Mouse (Mus musculus) stomach, embryonic 15.5 days (tissue): ENCODE measurements around the gene Qrich1. TPM values are rescaled to one million over a fixed set of nuclear protein-coding genes. Genes with fewer than 3 reads are reported as not detected.
"Not testable (repeated sequence)": the region's sequence is repeated elsewhere in the genome, so short reads cannot be mapped to it uniquely, and the experiment has no call there.

ENCODE experiments used
- ATAC-seq: fragments of 200-750 bp; cut with Nextera tagmentation; 2 replicates; pipeline ENCODE4 v1.8.0; 2017; ENCODE audit warnings: low read depth, moderate number of reproducible peaks, moderate TSS enrichment; ENCODE audit not compliant: insufficient read depth, low FRiP score
- H3K27ac ChIP-seq: fragments of 300-500 bp; sonication (generic); 2 replicates; pipeline ENCODE4 v1.5.1; 2015; ENCODE audit warnings: mild to moderate bottlenecking, inconsistent platforms
- H3K27me3 ChIP-seq: fragments of 300-500 bp; sonication (generic); replicated peaks from 2 replicates; pipeline ENCODE4 v1.6.1; 2015; ENCODE audit warnings: inconsistent platforms
- H3K36me3 ChIP-seq: fragments of 300-500 bp; sonication (generic); 2 replicates; pipeline ENCODE4 v1.6.1; 2015; ENCODE audit warnings: inconsistent platforms
- H3K4me1 ChIP-seq: fragments of 300-500 bp; sonication (generic); 2 replicates; pipeline ENCODE4 v1.6.1; 2015; ENCODE audit warnings: inconsistent platforms
- H3K4me2 ChIP-seq: fragments of 300-500 bp; sonication (generic); 2 replicates; pipeline ENCODE4 v1.6.1; 2015; ENCODE audit warnings: mild to moderate bottlenecking, inconsistent platforms
- H3K4me3 ChIP-seq: fragments of 300-500 bp; sonication (generic); replicated peaks from 2 replicates; pipeline ENCODE4 v1.5.1; 2015; ENCODE audit warnings: inconsistent platforms
- H3K9ac ChIP-seq: fragments of 300-500 bp; sonication (generic); 2 replicates; pipeline ENCODE4 v1.6.1; 2015; ENCODE audit warnings: inconsistent platforms
- H3K9me3 ChIP-seq: fragments of 300-500 bp; sonication (generic); 2 replicates; pipeline ENCODE4 v1.6.1; 2016; ENCODE audit warnings: inconsistent platforms
- WGBS: fragments of 180-500 bp; shearing (Covaris S2); methylation state at CpG from one replicate; pipeline ENCODE4 v1.1.7; 2015; 5-methylcytosine and 5-hydroxymethylcytosine counted together
- polyA plus RNA-seq: library from polyadenylated mRNA; unstranded; fragments of >200 nt; fragmentation: Nextera tagmentation; extraction: Ambion mirVana; gene quantifications from 2 replicates; pipeline ENCODE4 v1.2.1, GENCODE M21; 2015

Qrich1 gene
- polyA plus RNA-seq, 1 experiment from 2014 or later: 92.9 TPM

DNA sequence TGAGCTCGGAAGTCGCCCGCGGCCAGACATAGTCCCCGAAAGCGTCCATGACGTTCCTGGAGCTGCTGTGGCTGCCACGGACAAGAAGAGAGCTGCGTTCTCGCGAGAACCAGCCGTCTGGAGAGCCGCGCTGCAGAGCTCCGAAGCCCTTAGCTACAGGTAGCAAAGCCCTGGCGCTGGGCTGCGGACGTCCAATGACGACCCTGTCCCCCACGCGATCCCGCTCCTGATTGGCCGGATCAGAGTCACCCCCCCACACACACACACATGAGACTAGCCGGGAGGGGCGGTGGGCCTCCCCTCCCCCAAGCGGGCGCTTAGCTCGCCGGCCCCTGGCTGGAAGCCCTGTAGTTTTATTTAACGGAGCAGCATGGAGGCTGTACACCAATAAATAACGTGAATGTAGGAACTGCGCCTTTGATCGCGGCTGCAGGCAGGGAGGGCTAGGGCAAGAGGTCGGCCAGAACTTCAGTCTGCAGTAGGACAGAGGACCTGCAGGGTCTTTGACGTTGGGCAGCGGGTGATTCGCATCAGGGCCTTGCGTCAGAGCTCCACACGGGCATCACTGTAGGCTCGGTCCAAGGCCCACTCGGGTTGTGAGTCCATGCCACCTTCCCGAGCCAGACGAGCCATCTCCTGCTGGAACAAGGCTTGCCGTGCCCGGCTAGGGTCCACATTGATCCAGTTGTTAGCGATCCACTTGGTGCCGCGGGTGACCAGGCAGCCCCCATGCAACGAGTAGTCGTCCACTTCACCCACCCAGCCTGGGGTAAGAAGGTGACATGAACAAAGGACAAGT is 62.1 kb downstream of the Qrich1 start, which contains the start of gene Wdr6:
Wdr6 (minus strand) TSS at position 195 of the 799 bp plus-strand sequence.
- WGBS: 4% methylated on average over 51 of the region's 51 CpGs

DNA sequence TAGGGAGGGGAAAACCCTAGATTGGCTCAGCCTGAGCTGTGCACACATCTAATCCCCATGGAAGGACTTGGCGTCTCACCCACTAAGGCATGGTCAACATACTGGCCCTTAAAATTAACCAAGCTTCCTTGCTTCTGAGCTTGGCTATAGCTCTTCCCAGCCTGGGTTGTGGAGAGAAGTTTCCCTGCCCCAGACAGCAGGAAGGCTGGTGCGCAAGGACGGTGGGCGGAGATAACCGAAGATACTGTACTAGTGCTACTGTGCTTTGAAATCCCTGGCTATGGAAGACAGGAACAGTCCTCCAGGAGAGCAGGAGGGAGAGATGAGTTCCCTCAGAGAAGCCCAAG is 62.7 kb downstream of the Qrich1 start:
- ATAC-seq: no peak
- H3K4me1 ChIP-seq: peaks cover 24% of the 10 kb centered on the region
- no peaks in the 10 kb centered on the region for H3K9me3 ChIP-seq
- H3K27ac ChIP-seq: peak overlapping the region; percentile 92
- no peaks in the 10 kb centered on the region for H3K27me3 ChIP-seq
- H3K4me2 ChIP-seq: peak overlapping the region; percentile 80
- peak overlapping the region; percentile 71 for H3K9ac ChIP-seq
- peaks cover 13% of the 10 kb centered on the region for H3K36me3 ChIP-seq
- WGBS: 53% methylated on average over 5 of the region's 5 CpGs
- H3K4me3 ChIP-seq: peak overlapping the region; percentile 77

More for the DNA sequence above, 62.1 kb downstream of the Qrich1 start, which contains the start of gene Wdr6:
- ATAC-seq: peak; percentile 97
- Histone ChIP-seq H3K9me3 (no peaks in the 10 kb centered on the region), H3K9ac (peak within 1 kb of the TSS; percentile 71), H3K27ac (peak within 1 kb of the TSS; percentile 92), H3K4me1 (peaks cover 24% of the 10 kb centered on the region), H3K4me3 (peak within 1 kb of the TSS; percentile 77), H3K4me2 (peak within 1 kb of the TSS; percentile 80), H3K27me3 (no peaks in the 10 kb centered on the region), H3K36me3 (peaks cover 13% of the 10 kb centered on the region)

DNA sequence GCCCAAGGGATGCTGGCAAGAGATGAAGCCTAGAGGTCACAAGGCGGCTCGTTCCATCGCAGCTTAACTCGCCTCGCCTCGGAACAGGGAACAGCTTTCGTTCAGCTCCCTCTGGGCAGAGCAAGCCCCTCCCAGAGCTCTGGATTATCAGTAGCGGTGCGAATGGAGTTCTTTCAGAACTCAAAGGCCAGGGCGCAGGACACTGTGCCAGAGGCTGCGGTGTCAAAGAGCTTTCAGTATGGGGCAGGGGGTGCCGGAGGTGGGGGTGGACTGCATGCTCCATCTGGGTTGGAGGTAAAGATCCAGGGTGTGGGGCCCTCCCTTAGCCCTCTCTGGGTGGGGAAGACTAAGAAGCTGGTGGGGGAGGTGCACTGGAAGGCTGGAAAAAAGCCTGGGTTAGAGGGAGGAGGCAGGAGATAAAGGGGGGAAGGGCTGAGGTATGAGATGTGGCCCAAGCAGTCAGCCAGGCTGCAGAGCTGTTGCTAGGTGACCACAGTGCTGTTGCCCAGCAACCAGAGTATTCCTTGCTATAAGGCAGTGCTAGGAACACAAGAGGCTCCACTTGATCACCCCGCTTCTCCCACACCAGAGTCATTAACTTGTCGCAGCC is 71.1 kb downstream of the Qrich1 start:
- H3K27me3 ChIP-seq: no peaks in the 10 kb centered on the region
- ATAC-seq: peak; percentile 93
- H3K4me3 ChIP-seq: peak overlapping the region; percentile 8; the same call in 1 of the 2 replicates
- H3K4me1 ChIP-seq: peaks cover 17% of the 10 kb centered on the region
- no peaks in the 10 kb centered on the region for H3K9me3 ChIP-seq
- 7% methylated on average over 14 of the region's 14 CpGs for WGBS
- H3K9ac ChIP-seq: no peak overlapping the region
- peak overlapping the region; percentile 61; the same call in 1 of the 2 replicates for H3K27ac ChIP-seq
- no peaks in the 10 kb centered on the region for H3K36me3 ChIP-seq
- H3K4me2 ChIP-seq: peak overlapping the region; percentile 35

DNA sequence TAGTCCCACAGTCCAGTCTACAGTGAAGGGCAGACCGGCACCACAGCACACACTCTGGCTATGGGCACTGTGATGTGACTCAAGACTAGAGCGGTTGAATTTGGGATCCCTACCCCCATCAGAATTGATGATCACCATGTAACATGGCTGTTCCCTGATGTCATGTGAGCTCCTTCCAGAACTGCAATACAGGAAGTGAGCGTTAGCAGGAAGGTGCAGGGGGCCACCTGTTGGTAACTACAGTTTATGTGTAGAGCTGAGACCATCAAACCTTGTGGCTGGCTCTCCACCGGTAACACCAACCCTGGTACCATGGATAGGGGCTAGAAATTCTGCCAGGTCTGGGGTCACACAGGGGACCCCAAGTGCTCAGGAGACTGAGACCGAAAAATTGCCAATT is 72.6 kb downstream of the Qrich1 start:
- H3K4me3 ChIP-seq: no peak overlapping the region
- H3K27ac ChIP-seq: no peak overlapping the region
- peaks cover 17% of the 10 kb centered on the region for H3K4me1 ChIP-seq
- H3K27me3 ChIP-seq: no peaks in the 10 kb centered on the region
- WGBS: 57% methylated on average over 5 of the region's 5 CpGs
- no peaks in the 10 kb centered on the region for H3K36me3 ChIP-seq
- no peaks in the 10 kb centered on the region for H3K9me3 ChIP-seq
- H3K4me2 ChIP-seq: no peak overlapping the region
- no peak for ATAC-seq
- no peak overlapping the region for H3K9ac ChIP-seq

DNA sequence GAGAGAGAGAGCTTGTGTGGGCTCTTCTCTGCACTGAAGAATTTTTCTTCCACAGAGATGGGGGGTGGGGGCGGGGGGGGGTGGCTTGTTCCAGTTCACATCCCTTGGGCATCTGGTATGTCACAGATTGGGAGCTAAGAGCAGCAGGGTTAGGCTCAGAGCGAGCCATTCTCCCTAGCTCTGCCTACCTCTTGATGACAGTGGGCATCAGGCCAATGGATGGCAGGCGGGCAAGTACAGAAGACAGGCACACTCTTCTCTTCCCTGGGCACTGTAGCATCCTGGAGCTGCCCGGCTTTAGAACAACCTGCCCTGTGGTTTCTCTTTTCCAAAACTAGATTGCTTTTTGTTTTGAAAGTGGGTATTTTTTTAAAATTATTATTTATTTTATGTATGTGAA is 74.9 kb downstream of the Qrich1 start:
- H3K9me3 ChIP-seq: no peaks in the 10 kb centered on the region
- H3K9ac ChIP-seq: no peak overlapping the region
- H3K36me3 ChIP-seq: no peaks in the 10 kb centered on the region
- H3K4me3 ChIP-seq: no peak overlapping the region
- peaks cover 19% of the 10 kb centered on the region for H3K4me1 ChIP-seq
- WGBS: 88% methylated on average over 4 of the region's 4 CpGs
- no peak for ATAC-seq
- no peaks in the 10 kb centered on the region for H3K27me3 ChIP-seq
- H3K4me2 ChIP-seq: no peak overlapping the region
- H3K27ac ChIP-seq: no peak overlapping the region

DNA sequence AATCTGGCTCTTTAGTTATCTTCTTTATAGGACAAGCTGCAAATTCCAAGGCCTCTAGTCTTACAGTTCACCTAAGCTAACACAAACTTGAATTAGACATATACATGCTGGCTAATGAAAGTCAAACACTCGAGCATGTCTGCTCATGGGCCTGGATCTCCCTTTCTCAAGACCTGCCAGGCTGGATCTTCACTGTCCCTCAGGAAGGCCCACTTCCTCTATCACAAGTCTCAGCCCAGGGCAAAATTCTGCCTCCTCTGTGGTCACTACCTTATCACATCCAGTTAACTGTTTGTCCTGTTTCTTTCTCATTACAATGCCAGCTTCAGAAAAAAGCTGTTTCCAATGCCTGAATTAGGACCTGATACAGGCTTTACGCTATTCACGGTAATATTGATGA is 77.7 kb downstream of the Qrich1 start:
- H3K4me1 ChIP-seq: peaks cover 9% of the 10 kb centered on the region
- no peak overlapping the region for H3K9ac ChIP-seq
- ATAC-seq: no peak
- WGBS: 61% methylated on average over 3 of the region's 3 CpGs
- H3K4me2 ChIP-seq: no peak overlapping the region
- no peak overlapping the region for H3K27ac ChIP-seq
- no peaks in the 10 kb centered on the region for H3K9me3 ChIP-seq
- H3K4me3 ChIP-seq: no peak overlapping the region
- H3K27me3 ChIP-seq: no peaks in the 10 kb centered on the region
- H3K36me3 ChIP-seq: no peaks in the 10 kb centered on the region

DNA sequence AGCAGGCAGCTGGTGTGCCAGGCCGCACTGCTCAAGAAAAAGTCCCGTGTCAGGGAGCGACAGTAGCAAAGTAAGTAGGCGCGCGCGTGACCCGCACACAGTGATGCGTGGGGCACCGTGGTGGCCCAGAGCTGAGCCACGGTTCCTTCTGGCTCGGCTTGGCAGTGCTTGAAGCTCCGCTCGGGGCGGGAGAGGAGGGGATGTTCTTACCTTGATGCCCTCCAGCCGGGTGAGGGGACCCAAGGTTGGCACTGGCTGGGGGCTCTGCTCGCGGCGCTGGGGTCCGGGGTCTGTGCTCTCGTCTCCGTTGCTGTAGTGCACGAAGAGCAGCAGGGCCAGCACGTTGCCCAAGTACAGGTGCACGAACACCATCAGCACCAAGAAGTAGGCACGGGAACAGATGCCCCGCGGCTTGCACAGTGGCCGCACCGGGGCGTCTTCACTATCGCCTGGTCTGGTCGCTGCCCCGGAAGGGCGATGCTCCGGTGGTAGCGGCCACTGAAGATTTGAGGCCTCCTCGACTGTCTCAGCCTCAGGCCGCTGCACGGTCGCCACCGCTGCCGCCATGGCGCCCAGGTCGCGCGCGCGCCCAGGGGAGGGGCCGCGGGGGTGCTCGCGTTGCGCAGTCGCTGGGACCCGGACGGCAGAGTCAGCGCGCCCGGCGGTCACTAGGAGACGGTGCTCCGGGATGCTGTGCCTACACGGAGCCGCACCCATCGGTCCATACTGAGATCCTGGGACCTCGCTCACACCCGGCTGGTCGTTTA is 80.6 kb downstream of the Qrich1 start, which contains the start of gene P4htm:
P4htm (minus strand) TSS at position 670 of the 767 bp plus-strand sequence.
- no peaks in the 10 kb centered on the region for H3K36me3 ChIP-seq
- peak within 1 kb of the TSS; percentile 95 for H3K4me2 ChIP-seq
- no peak within 1 kb of the TSS for H3K27ac ChIP-seq
- peak within 1 kb of the TSS; percentile 58 for H3K9ac ChIP-seq
- H3K9me3 ChIP-seq: no peaks in the 10 kb centered on the region
- H3K4me1 ChIP-seq: peaks cover 9% of the 10 kb centered on the region
- ATAC-seq: peak; percentile 70
- no peaks in the 10 kb centered on the region for H3K27me3 ChIP-seq
- 3% methylated on average over 68 of the region's 69 CpGs for WGBS
- H3K4me3 ChIP-seq: peak within 1 kb of the TSS; percentile 74

DNA sequence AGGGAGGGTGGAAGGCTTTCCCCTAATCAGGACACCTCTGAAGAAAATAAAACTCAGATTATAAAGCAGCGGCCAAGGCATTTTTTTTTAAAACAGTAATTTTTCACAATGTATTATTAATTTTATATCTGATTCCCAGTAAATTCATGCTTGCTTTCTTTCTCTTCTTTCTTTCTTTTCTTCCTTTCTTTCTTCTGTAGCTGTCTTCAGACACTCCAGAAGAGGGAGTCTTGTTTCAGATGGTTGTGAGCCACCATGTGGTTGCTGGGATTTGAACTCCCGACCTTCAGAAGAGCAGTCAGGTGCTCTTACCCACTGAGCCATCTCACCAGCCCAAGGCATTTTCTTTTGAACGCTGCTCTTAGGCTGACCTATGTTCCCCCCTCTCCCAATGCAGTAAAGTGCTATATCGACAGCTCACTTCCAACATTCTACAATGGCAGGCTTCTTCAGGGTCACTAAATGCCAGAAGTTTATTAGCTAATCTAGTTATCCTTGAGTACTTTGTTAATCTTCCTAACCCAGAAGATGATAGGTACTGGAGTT is 82.5 kb downstream of the Qrich1 start:
- Histone ChIP-seq H3K4me1 (peaks cover 9% of the 10 kb centered on the region), H3K4me2 (no peak overlapping the region), H3K4me3 (no peak overlapping the region), H3K27me3 (no peaks in the 10 kb centered on the region), H3K9me3 (no peaks in the 10 kb centered on the region), H3K36me3 (peaks cover 11% of the 10 kb centered on the region), H3K9ac (no peak overlapping the region), H3K27ac (no peak overlapping the region)
- WGBS: 69% methylated on average over 4 of the region's 4 CpGs
- no peak for ATAC-seq

DNA sequence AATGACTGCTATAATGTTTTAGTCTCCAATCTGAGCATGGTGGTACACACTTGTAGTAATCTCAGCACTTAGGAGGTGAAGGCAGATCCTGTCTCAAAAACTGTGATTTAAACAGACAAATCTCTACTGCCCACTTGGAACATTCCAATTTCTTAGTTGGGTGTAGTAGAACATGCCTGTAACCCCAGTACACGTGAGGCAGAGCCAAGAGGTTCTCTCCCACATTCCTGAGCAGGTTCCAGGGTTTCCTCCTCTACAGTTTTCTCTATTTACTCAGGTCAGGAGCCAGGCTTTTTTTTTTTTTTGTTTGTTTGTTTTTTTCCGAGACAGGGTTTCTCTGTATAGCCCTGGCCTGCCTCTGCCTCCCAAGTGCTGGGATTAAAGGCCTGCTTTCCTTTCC is 83.4 kb downstream of the Qrich1 start:
- Histone ChIP-seq H3K27me3 (no peaks in the 10 kb centered on the region), H3K9me3 (no peaks in the 10 kb centered on the region), H3K9ac (no peak overlapping the region), H3K4me2 (no peak overlapping the region), H3K36me3 (peaks cover 15% of the 10 kb centered on the region), H3K4me3 (no peak overlapping the region), H3K4me1 (peaks cover 9% of the 10 kb centered on the region), H3K27ac (no peak overlapping the region)
- 44% methylated on average over 2 of the region's 2 CpGs for WGBS
- no peak for ATAC-seq

DNA sequence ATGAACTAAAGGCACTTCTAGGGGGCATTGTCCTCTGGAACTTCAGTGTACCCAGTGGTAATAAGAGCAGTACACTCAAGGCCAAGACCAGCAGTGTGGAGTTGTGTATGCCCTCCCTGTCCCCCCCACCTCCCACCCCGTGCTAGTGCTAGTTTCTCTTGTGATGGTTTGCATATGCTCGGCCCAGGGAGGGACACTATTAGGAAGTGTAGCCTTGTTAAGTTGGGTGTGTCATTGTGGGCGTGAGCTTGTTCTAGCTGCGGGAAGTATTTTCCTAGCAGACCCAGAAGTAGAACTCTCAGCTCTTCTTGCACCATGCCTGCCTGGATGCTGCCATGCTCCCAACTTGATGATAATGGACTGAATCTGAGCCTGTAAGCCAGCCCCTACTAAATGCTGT is 85.4 kb downstream of the Qrich1 start:
- no peaks in the 10 kb centered on the region for H3K9me3 ChIP-seq
- no peak overlapping the region for H3K9ac ChIP-seq
- H3K4me1 ChIP-seq: peaks cover 2% of the 10 kb centered on the region; the same call in 1 of the 2 replicates
- H3K36me3 ChIP-seq: peaks cover 27% of the 10 kb centered on the region
- WGBS: 69% methylated on average over 4 of the region's 4 CpGs
- H3K27me3 ChIP-seq: no peaks in the 10 kb centered on the region
- ATAC-seq: no peak
- H3K4me3 ChIP-seq: no peak overlapping the region
- H3K4me2 ChIP-seq: no peak overlapping the region
- no peak overlapping the region for H3K27ac ChIP-seq

DNA sequence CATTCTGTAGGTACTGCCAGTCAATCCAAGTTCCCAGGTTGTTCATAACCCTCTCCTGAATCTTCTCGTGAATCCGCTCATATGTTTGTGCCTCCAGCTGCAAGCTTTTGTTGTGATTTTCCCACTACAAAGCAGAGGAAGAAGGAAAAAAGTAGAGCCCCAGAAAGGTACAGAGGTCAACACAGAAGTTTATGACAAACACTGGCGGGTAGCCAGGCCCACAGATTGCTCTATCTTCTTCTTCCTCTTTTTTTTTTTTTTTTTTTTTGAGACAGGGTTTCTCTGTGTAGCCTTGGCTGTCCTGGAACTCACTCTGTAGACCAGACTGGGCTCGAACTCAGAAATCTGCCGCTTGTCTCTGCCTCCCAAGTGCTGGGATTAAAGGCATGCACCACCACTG is 91.3 kb downstream of the Qrich1 start:
- not testable (repeated sequence) for H3K9me3 ChIP-seq, H3K27me3 ChIP-seq, H3K4me2 ChIP-seq, ATAC-seq, H3K9ac ChIP-seq, H3K4me1 ChIP-seq, H3K27ac ChIP-seq, H3K4me3 ChIP-seq
- H3K36me3 ChIP-seq: peaks cover 72% of the 10 kb centered on the region
- 80% methylated on average over 5 of the region's 5 CpGs for WGBS
